Mouse (Mus musculus): Measurements from ENCODE around the gene Rbfox1.

Gene Rbfox1

GRCm38 (mm10) chr16:6844659-6845058 is 959.5 kb downstream of the Rbfox1 start:
- DNase-seq, result no peak

GRCm38 (mm10) chr16:6851393-6851792 is 966.2 kb downstream of the Rbfox1 start:
- DNase-seq, result no peak

- no peak for DNase-seq
Observed at GRCm38 (mm10) chr16:6853796-6854195, 968.6 kb downstream of the Rbfox1 start.

- DNase-seq, result no peak
Observed at GRCm38 (mm10) chr16:6861656-6862055, 976.5 kb downstream of the Rbfox1 start.

- no peak for DNase-seq
Observed at GRCm38 (mm10) chr16:6882683-6883430, 997.7 kb downstream of the Rbfox1 start.

GRCm38 (mm10) chr16:6883798-6884197 is 998.6 kb downstream of the Rbfox1 start:
- no peak for DNase-seq

GRCm38 (mm10) chr16:6885617-6886016 is 1000.5 kb downstream of the Rbfox1 start:
- no peak for DNase-seq

- DNase-seq, result no peak
Observed at GRCm38 (mm10) chr16:6889221-6889620, 1004.1 kb downstream of the Rbfox1 start.

GRCm38 (mm10) chr16:6897734-6898133 is 1012.6 kb downstream of the Rbfox1 start:
- no peak for DNase-seq

- no peak for DNase-seq
Observed at GRCm38 (mm10) chr16:6900006-6900405, 1014.9 kb downstream of the Rbfox1 start.

- no peak for DNase-seq
Observed at GRCm38 (mm10) chr16:6904984-6905383, 1019.8 kb downstream of the Rbfox1 start.

- DNase-seq, result no peak
Observed at GRCm38 (mm10) chr16:6906001-6906400, 1020.8 kb downstream of the Rbfox1 start.

- no peak for DNase-seq
Observed at GRCm38 (mm10) chr16:6907550-6907949, 1022.4 kb downstream of the Rbfox1 start.

- no peak for DNase-seq
Observed at GRCm38 (mm10) chr16:6914531-6914930, 1029.4 kb downstream of the Rbfox1 start.

- DNase-seq, result no peak
Observed at GRCm38 (mm10) chr16:6918641-6919040, 1033.5 kb downstream of the Rbfox1 start.

- DNase-seq, result no peak
Observed at GRCm38 (mm10) chr16:6919681-6920080, 1034.5 kb downstream of the Rbfox1 start.

GRCm38 (mm10) chr16:6927661-6928060 is 1042.5 kb downstream of the Rbfox1 start:
- no peak for DNase-seq

GRCm38 (mm10) chr16:6930795-6931194 is 1045.6 kb downstream of the Rbfox1 start:
- DNase-seq, result no peak

GRCm38 (mm10) chr16:6946151-6946550 is 1061.0 kb downstream of the Rbfox1 start:
- DNase-seq, result no peak

GRCm38 (mm10) chr16:6949666-6950065 is 1064.5 kb downstream of the Rbfox1 start:
- DNase-seq, result no peak

GRCm38 (mm10) chr16:6955102-6955675 is 1070.0 kb downstream of the Rbfox1 start:
- no peak for DNase-seq

GRCm38 (mm10) chr16:6961931-6962379 is 1076.8 kb downstream of the Rbfox1 start:
- no peak for DNase-seq

- no peak for DNase-seq
Observed at GRCm38 (mm10) chr16:6962508-6962907, 1077.4 kb downstream of the Rbfox1 start.

GRCm38 (mm10) chr16:6963533-6963932 is 1078.4 kb downstream of the Rbfox1 start:
- no peak for DNase-seq

All from thymus, postnatal 4 days (tissue).